Mouse (Mus musculus) cortical plate, adult 2 months (tissue): ENCODE measurements around the gene Vmn1r21.

ENCODE experiments used
- CTCF ChIP-seq: fragments of 200-500 bp; IDR thresholded peaks from 2 replicates; pipeline ENCODE4 v1.5.1; 2011; ENCODE audit warnings: mild to moderate bottlenecking, control low read depth, low read length; ENCODE audit not compliant: insufficient read depth; ENCODE audit errors: extremely low read depth
- POLR2A ChIP-seq: fragments of 200-500 bp; IDR thresholded peaks from 2 replicates; pipeline ENCODE4 v1.6.1; 2011; ENCODE audit warnings: mild to moderate bottlenecking, low read length, control low read depth; ENCODE audit not compliant: insufficient read depth; ENCODE audit errors: extremely low read depth

DNA sequence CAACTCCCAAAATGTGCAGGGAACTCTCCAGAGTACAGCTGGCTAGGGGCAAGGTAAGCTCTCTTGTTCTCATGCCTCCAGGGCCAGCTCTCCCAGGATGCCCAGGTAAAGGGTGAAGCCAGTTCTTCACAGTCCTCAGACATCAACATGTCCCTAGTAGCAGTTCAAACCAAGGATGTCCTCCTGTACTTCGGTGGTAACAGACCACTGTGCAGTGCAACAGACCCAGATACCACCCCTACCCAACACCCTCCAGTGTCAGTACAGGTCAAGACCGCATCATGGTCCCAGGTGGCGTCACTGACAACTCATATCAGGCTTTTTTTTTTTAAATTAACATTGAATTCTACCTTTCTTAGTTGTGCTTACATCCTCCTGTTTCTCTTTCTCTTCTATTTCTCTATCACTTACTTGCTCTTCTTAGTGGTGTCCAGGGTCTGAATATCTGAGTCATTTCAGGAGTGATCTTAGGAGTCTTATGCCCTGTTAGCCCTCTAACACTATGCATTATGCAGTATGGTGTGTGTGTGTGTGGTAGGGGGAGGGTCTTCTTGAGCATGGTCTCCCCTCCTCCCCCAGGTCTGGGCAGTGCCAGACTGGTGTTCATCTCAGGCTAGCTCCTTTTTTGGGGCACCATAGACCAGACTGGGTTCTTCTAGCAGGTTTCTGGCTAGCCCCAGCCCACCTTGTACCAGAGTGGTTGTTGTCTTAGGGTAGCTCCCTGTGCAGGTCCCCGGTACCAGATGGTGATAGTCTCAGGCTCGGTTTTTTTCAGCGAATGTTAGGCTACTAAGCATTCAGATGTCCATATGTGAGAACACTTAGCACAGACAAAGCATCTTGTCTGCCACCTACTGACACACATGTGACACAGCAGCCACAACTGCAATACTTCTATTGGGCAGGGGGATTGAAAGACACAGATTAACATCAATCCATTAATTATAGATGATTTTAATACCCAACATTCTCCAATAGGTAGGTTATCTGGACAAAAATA, 9.2 kb upstream of the Vmn1r21 start:
- TF ChIP-seq POLR2A (no peak), CTCF (peak; percentile 75)
